In the genomic region with DNA sequence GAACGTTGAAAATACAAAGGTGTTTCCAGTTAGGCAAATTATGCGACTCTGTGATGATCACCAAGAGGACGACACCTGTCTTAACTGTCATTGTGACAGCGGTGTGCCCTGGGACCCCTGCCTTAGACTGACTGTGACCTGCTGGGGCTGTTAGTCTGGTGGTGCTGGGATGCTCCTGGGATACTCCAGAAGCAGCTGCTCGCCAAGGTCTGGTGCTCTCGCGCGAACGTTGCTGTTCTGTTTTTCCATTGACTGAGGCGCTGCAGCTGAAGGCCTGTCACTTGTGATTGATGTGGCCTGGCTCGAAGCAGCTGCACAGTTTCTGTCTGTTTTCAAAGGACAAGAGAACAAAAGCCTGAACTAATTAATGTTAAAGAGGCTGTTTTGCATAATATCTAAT, we compare ENCODE assay signal across 8 mouse cellular contexts. TPM values are rescaled to one million over a fixed set of nuclear protein-coding genes. Genes with fewer than 3 reads are reported as not detected.
DNase-seq lines count a peak whose midpoint lies in the region; ATAC-seq lines count a peak whose summit lies in the region.

No protein-coding gene starts in this region.

- H3K4me2 ChIP-seq in midbrain, embryonic 12.5 days (replicated peaks): no peak overlapping the region

- H3K4me3 ChIP-seq in midbrain, embryonic 12.5 days: no peak overlapping the region

- H3K9me3 ChIP-seq in midbrain, embryonic 12.5 days: no peaks in the 10 kb centered on the region

- no peak overlapping the region for H3K9ac ChIP-seq in midbrain, embryonic 12.5 days (replicated peaks)

- peaks cover 45% of the 10 kb centered on the region for H3K36me3 ChIP-seq in midbrain, embryonic 12.5 days

- peak; percentile 49 for DNase-seq in adrenal gland, adult 2 months
- no peak for DNase-seq in adrenal gland, adult 18-20 months (ENCODE audit: low spot score in 2 of 2)
- DNase-seq in spleen, postnatal 36 days (ENCODE audit: low spot score in 2 of 2): peak; percentile 21 to 36
- DNase-seq in spleen, adult 18-20 months: no peak
- no peak for DNase-seq in layer of hippocampus, adult 18-20 months (ENCODE audit: low spot score in 2 of 2)
- no peak for DNase-seq in layer of hippocampus, postnatal 10 days (ENCODE audit: low spot score in 2 of 2)
- DNase-seq in cerebellum, adult 11 months: no peak

- ATAC-seq in midbrain, embryonic 12.5 days (ENCODE audit: low FRiP score, low read depth): peak; percentile 70

- H3K27ac ChIP-seq in midbrain, embryonic 12.5 days (replicated peaks): 0 out of 2 replicates have a peak overlapping the region, but pooled peaks have one; percentile 47

- H3K27me3 ChIP-seq in midbrain, embryonic 12.5 days: no peaks in the 10 kb centered on the region

- 61% methylated on average over 11 of the region's 11 CpGs for WGBS in midbrain, embryonic 12.5 days

- H3K4me1 ChIP-seq in midbrain, embryonic 12.5 days: peaks cover 4% of the 10 kb centered on the region; the same call in 1 of the 2 replicates

RNA-seq across cellular contexts. Expression of gene Prep, which starts 36.2 kb away (rescaled TPM):
- 10 to 100 TPM; 19.2 to 22.4 TPM for total RNA-seq in adrenal gland, adult 2 months (2021)
- polyA plus RNA-seq in adrenal gland, adult 2 months (2012; rRNA removed): 13.2 and 14.2 TPM in 2 replicates
- 10 to 100 TPM; 11.2 to 21.5 TPM for total RNA-seq in adrenal gland, adult 18-20 months (2021)
- polyA plus RNA-seq in midbrain, embryonic 12.5 days (2016; fragmentation: Nextera tagmentation; extraction: Ambion mirVana): 27.2 and 28.8 TPM in 2 replicates
- 1 to 10 TPM; 8.2 to 8.8 TPM for total RNA-seq in layer of hippocampus, adult 18-20 months (2021)
- 10 to 100 TPM; 16.9 to 19.5 TPM for total RNA-seq in layer of hippocampus, postnatal 10 days (2021)

Comparison
In these comparisons a context has a peak if more than half of its experiments do, and no peak if none do; other contexts are left out.
1. DNase-seq: peak in adrenal gland, adult 2 months (single experiment) and spleen, postnatal 36 days (2 of 2); none in adrenal gland, adult 18-20 months (0 of 2), spleen, adult 18-20 months (0 of 2), layer of hippocampus, adult 18-20 months (0 of 2), layer of hippocampus, postnatal 10 days (0 of 2) and cerebellum, adult 11 months (single experiment).